Mouse (Mus musculus) liver, embryonic 11.5 days (tissue): Measurements from ENCODE around the gene Perp. TPM values are rescaled to one million over a fixed set of nuclear protein-coding genes. Genes with fewer than 3 reads are reported as not detected.

Experiments
- ATAC-seq: fragments of 200-750 bp; cut with Nextera tagmentation; replicated peaks from 2 replicates; pipeline ENCODE4 v1.8.0; 2017; ENCODE audit warnings: moderate number of reproducible peaks, mild to moderate bottlenecking, moderate TSS enrichment, moderate library complexity; ENCODE audit not compliant: low FRiP score
- DNase-seq: peaks from one replicate; pipeline ENCODE4 v3.0.0-alpha.2; 2017; ENCODE audit warnings: low spot score
- H3K27ac ChIP-seq: fragments of 300-500 bp; sonication (generic); 2 replicates; pipeline ENCODE4 v1.5.1; 2014; ENCODE audit warnings: mild to moderate bottlenecking, low read depth, low read length, control low read depth
- H3K27me3 ChIP-seq: fragments of 300-500 bp; sonication (generic); replicated peaks from 2 replicates; pipeline ENCODE4 v1.6.1; 2014; ENCODE audit warnings: low read length, mixed read lengths; ENCODE audit not compliant: control insufficient read depth, insufficient read depth
- H3K36me3 ChIP-seq: fragments of 300-500 bp; sonication (generic); 2 replicates; pipeline ENCODE4 v1.6.1; 2014; ENCODE audit warnings: mild to moderate bottlenecking, low read length, moderate library complexity, mixed read lengths; ENCODE audit not compliant: control insufficient read depth, insufficient read depth
- H3K4me1 ChIP-seq: fragments of 300-500 bp; sonication (generic); replicated peaks from 2 replicates; pipeline ENCODE4 v1.6.1; 2014; ENCODE audit warnings: low read length, mixed read lengths; ENCODE audit not compliant: control insufficient read depth, insufficient read depth
- H3K4me2 ChIP-seq: fragments of 300-500 bp; sonication (generic); 2 replicates; pipeline ENCODE4 v1.6.1; 2014; ENCODE audit warnings: mild to moderate bottlenecking, control low read depth, moderate library complexity
- H3K4me3 ChIP-seq: fragments of 300-500 bp; sonication (generic); 2 replicates; pipeline ENCODE4 v1.5.1; 2014; ENCODE audit warnings: low read depth, low read length, control low read depth
- H3K9ac ChIP-seq: fragments of 300-500 bp; sonication (generic); 2 replicates; pipeline ENCODE4 v1.6.1; 2014; ENCODE audit warnings: low read depth, low read length, control low read depth
- H3K9me3 ChIP-seq: fragments of 300-500 bp; sonication (generic); 2 replicates; pipeline ENCODE4 v1.6.1; 2016; ENCODE audit warnings: low read length, inconsistent platforms, mixed read lengths; ENCODE audit not compliant: control insufficient read depth
- WGBS: fragments of 180-500 bp; shearing (Covaris S2); extraction: QIAGEN DNeasy Blood & Tissue Kit; methylation state at CpG from one replicate; pipeline ENCODE4 v1.1.7; 2014; 5-methylcytosine and 5-hydroxymethylcytosine counted together
- polyA plus RNA-seq: library from polyadenylated mRNA; unstranded; fragments of >200 nt; fragmentation: Nextera tagmentation; extraction: Ambion mirVana; gene quantifications from 2 replicates; pipeline ENCODE4 v1.2.1, GENCODE M21; 2014

Gene Perp
- polyA plus RNA-seq, 1 experiment from 2014 or later: 10.4 TPM

- DNase-seq (no peak), ATAC-seq (no peak)
- no peaks in the 10 kb centered on the region for H3K27me3 ChIP-seq
- no peak overlapping the region for H3K4me3 ChIP-seq
- H3K9ac ChIP-seq: no peak overlapping the region
- H3K27ac ChIP-seq: no peak overlapping the region
- H3K4me1 ChIP-seq: no peaks in the 10 kb centered on the region; the same call in 1 of the 2 replicates
- H3K36me3 ChIP-seq: no peaks in the 10 kb centered on the region
- no peaks in the 10 kb centered on the region for H3K9me3 ChIP-seq
- 44% methylated on average over 6 of the region's 6 CpGs for WGBS
- no peak overlapping the region for H3K4me2 ChIP-seq
These were observed 49.7 kb downstream of the Perp start for GRCm38 (mm10) chr10:18894259-18895166.

GRCm38 (mm10) chr10:18904108-18904507 lies 59.3 kb downstream of the Perp start:
- Histone ChIP-seq H3K4me2 (no peak overlapping the region), H3K27ac (no peak overlapping the region), H3K27me3 (no peaks in the 10 kb centered on the region), H3K4me1 (no peaks in the 10 kb centered on the region), H3K4me3 (no peak overlapping the region), H3K9ac (no peak overlapping the region), H3K9me3 (no peaks in the 10 kb centered on the region), H3K36me3 (no peaks in the 10 kb centered on the region)
- ATAC-seq (no peak), DNase-seq (no peak)
- WGBS: 13% methylated on average over 6 of the region's 6 CpGs

Other genes with a start within 250 kb of the Perp start
- gene Arfgef3, start 101.1 kb upstream of the Perp start, polyA plus RNA-seq: 0.07 and 0.08 TPM in 2 replicates
- not detected in 2 replicates for gene Gm4922, start 58.2 kb upstream of the Perp start, polyA plus RNA-seq
- 0.81 and 1.3 TPM in 2 replicates for gene Tnfaip3, start 170.6 kb downstream of the Perp start, polyA plus RNA-seq